Mouse (Mus musculus) stomach, postnatal 0 days (tissue): ENCODE data around the gene Kprp. TPM values are rescaled to one million over a fixed set of nuclear protein-coding genes. Genes with fewer than 3 reads are reported as not detected.

Experiments used
- ATAC-seq: fragments of 200-750 bp; cut with Nextera tagmentation; 2 replicates; pipeline ENCODE4 v1.8.0; 2017; ENCODE audit not compliant: low FRiP score, low TSS enrichment
- DNase-seq: peaks from one replicate; pipeline ENCODE4 v3.0.0-alpha.2; 2016; ENCODE audit warnings: low spot score
- H3K27ac ChIP-seq: fragments of 300-500 bp; sonication (generic); replicated peaks from 2 replicates; pipeline ENCODE4 v1.5.1; 2014; ENCODE audit warnings: mild to moderate bottlenecking, control low read depth
- H3K27me3 ChIP-seq: fragments of 300-500 bp; sonication (generic); 2 replicates; pipeline ENCODE4 v1.6.1; 2014; ENCODE audit warnings: low read length; ENCODE audit not compliant: control insufficient read depth, insufficient read depth
- H3K36me3 ChIP-seq: fragments of 300-500 bp; sonication (generic); 2 replicates; pipeline ENCODE4 v1.6.1; 2014; ENCODE audit warnings: low read length, mixed read lengths; ENCODE audit not compliant: control insufficient read depth, insufficient read depth
- H3K4me1 ChIP-seq: fragments of 300-500 bp; sonication (generic); replicated peaks from 2 replicates; pipeline ENCODE4 v1.6.1; 2014; ENCODE audit warnings: antibody characterized with exemption; ENCODE audit not compliant: control insufficient read depth, insufficient read depth
- H3K4me2 ChIP-seq: fragments of 300-500 bp; sonication (generic); replicated peaks from 2 replicates; pipeline ENCODE4 v1.6.1; 2014; ENCODE audit warnings: low read depth, mild to moderate bottlenecking, control low read depth, moderate library complexity
- H3K4me3 ChIP-seq: fragments of 300-500 bp; sonication (generic); 2 replicates; pipeline ENCODE4 v1.5.1; 2014; ENCODE audit warnings: low read depth, low read length, control low read depth
- H3K9ac ChIP-seq: fragments of 300-500 bp; sonication (generic); 2 replicates; pipeline ENCODE4 v1.6.1; 2014; ENCODE audit warnings: mild to moderate bottlenecking, low read length, control low read depth, mixed read lengths
- H3K9me3 ChIP-seq: fragments of 300-500 bp; sonication (generic); 2 replicates; pipeline ENCODE4 v1.6.1; 2016; ENCODE audit warnings: low read length; ENCODE audit not compliant: control insufficient read depth
- CTCF ChIP-seq: IDR thresholded peaks from 2 replicates; pipeline ENCODE4 v1.5.1; 2016; ENCODE audit warnings: antibody characterized with exemption, low read depth, mild to moderate bottlenecking, moderate library complexity
- EP300 ChIP-seq: optimal IDR thresholded peaks from 2 replicates; pipeline ENCODE3; 2016; ENCODE audit warnings: antibody characterized with exemption
- whole genome bisulfite sequencing: fragments of 180-500 bp; shearing (Covaris S2); extraction: QIAGEN DNeasy Blood & Tissue Kit; methylation state at CpG from one replicate; pipeline ENCODE4 v1.1.7; 2014; 5-methylcytosine and 5-hydroxymethylcytosine counted together
- polyA plus RNA-seq: library from polyadenylated mRNA; unstranded; fragments of >200 nt; fragmentation: Nextera tagmentation; extraction: Ambion mirVana; gene quantifications from 2 replicates; pipeline ENCODE4 v1.2.1, GENCODE M21; 2015

The Kprp gene
- polyA plus RNA-seq, 1 experiment from 2014 or later = 108 TPM

DNA sequence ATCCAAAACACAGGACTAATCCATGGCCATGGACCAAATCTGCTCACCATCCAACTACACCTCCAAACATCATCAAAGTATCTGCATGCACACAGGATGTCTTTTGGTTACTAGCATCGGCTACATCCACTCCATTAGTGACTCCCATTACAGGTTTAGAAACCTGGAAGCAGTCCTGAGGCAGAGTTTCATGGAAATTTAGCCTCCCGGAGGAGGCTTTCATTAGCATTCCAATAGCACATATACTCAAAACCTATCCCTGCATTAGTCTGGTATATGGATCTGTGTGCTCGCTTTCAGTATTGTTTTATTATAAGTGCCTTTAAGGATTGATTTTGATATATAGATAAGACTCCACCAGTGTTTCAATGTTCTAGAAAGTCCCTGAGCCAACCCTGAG is 11.5 kb downstream of the Kprp start:
- Histone ChIP-seq H3K4me2 (no peak overlapping the region), H3K9me3 (no peaks in the 10 kb centered on the region), H3K27me3 (no peaks in the 10 kb centered on the region), H3K9ac (no peak overlapping the region), H3K4me3 (no peak overlapping the region), H3K27ac (no peak overlapping the region), H3K36me3 (no peaks in the 10 kb centered on the region), H3K4me1 (no peaks in the 10 kb centered on the region)
- ATAC-seq = no peak
- TF ChIP-seq EP300 (no peak), CTCF (no peak)
- DNase-seq = no peak
- 96% methylated on average over 3 of the region's 3 CpGs for WGBS

DNA sequence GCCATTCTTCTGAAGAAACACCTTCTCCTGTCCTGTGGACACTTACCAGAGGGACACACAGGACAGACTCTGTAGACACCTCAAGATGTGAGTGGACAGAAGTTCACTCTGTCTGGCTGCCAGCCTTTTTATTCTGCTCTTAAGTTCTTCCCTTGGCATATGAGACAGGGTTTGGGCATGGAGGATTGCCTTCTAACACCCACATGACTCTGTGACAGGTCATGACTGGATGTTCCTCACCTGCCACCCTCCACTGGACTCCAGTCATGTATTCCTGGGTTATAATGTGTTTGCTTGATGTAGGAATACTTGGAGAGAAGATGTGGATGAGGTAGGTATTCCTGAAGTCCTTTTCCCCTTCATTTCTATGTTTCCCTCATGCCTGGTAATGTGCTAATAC is 19.3 kb downstream of the Kprp start, which contains the start of gene Lce1k:
Gene Lce1k (minus strand): TSS at position 101 of the 400 bp plus-strand sequence.
- no peak within 1 kb of the TSS for H3K9ac ChIP-seq
- H3K4me2 ChIP-seq = no peak within 1 kb of the TSS
- no peaks in the 10 kb centered on the region for H3K9me3 ChIP-seq
- ATAC-seq = no peak
- H3K36me3 ChIP-seq = no peaks in the 10 kb centered on the region
- H3K27me3 ChIP-seq = no peaks in the 10 kb centered on the region
- no peak within 1 kb of the TSS for H3K4me3 ChIP-seq
- H3K27ac ChIP-seq = no peak within 1 kb of the TSS
- no peaks in the 10 kb centered on the region for H3K4me1 ChIP-seq
- TF ChIP-seq EP300 (no peak), CTCF (no peak)
- no peak for DNase-seq

DNA sequence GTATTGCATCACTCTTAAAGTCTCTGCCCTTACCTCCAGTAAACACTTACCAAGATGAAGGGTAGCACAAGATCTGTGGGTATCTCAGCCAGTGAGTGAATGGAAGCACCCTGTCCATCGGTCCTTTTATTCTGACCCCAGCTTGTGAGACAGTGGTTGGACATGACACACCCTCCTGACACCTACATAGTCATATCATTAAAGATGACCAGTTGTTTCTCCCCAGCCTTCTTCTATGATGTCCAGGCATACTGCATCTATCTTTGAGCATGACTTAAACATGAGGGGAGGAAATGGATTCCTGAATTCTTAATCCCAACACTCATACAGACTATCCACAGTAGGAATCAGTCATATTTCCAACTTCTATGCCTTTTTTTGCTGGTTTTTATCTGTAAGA is 36.6 kb downstream of the Kprp start, which contains the start of gene Lce1j:
Gene Lce1j (minus strand): TSS at position 101 of the 400 bp plus-strand sequence.
- no peaks in the 10 kb centered on the region for H3K9me3 ChIP-seq
- no peaks in the 10 kb centered on the region for H3K36me3 ChIP-seq
- TF ChIP-seq EP300 = no peak
- H3K4me3 ChIP-seq = no peak within 1 kb of the TSS
- H3K27ac ChIP-seq = no peak within 1 kb of the TSS
- no peak within 1 kb of the TSS for H3K4me2 ChIP-seq
- DNase-seq (no peak), ATAC-seq (no peak)
- no peaks in the 10 kb centered on the region for H3K4me1 ChIP-seq
- no peaks in the 10 kb centered on the region for H3K27me3 ChIP-seq
- 82% methylated on average over 1 of the region's 1 CpGs for WGBS
- H3K9ac ChIP-seq = no peak within 1 kb of the TSS

DNA sequence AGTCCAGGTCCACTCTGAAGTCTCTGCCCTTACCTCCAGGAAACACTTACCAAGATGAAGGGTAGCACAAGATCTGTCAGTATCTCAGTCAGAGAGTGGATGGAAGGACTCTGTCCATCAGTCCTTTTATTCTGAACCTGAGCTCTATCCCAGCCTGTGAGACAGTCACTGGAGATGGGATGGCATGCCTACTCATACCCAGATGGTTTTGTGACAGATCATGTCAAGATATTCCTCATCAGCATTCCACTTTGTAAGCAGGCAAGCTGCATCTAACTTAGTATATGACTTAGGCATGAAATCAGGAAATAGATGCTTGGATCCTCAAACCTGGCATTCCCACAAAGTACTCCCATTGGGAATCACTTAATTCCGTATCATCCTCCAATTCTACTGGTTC is 48.2 kb downstream of the Kprp start, which contains the start of gene Lce1i:
Gene Lce1i (minus strand): TSS at position 101 of the 400 bp plus-strand sequence.
- Histone ChIP-seq H3K36me3 (no peaks in the 10 kb centered on the region), H3K27me3 (no peaks in the 10 kb centered on the region), H3K4me1 (no peaks in the 10 kb centered on the region), H3K4me3 (no peak within 1 kb of the TSS), H3K27ac (no peak within 1 kb of the TSS), H3K4me2 (no peak within 1 kb of the TSS), H3K9ac (no peak within 1 kb of the TSS), H3K9me3 (no peaks in the 10 kb centered on the region)
- 81% methylated on average over 1 of the region's 1 CpGs for WGBS
- DNase-seq (no peak), ATAC-seq (no peak)
- TF ChIP-seq EP300 = no peak
- TF ChIP-seq CTCF = no peak

Other genes starting within 250 kb of the Kprp start
- gene Smcp, start 238.2 kb downstream of the Kprp start, polyA plus RNA-seq = not detected in 2 replicates
- 22.8 and 26.7 TPM in 2 replicates for gene 2210017I01Rik, start 219.8 kb downstream of the Kprp start, polyA plus RNA-seq
- gene Lce6a, start 205.6 kb downstream of the Kprp start, polyA plus RNA-seq = 98.3 and 102 TPM in 2 replicates
- gene Lce1a1, start 178.9 kb downstream of the Kprp start, polyA plus RNA-seq = 401 and 429 TPM in 2 replicates
- 116 and 135 TPM in 2 replicates for gene Lce1b, start 170.3 kb downstream of the Kprp start, polyA plus RNA-seq
- 632 and 696 TPM in 2 replicates for gene Lce1a2, start 156.9 kb downstream of the Kprp start, polyA plus RNA-seq
- 673 and 689 TPM in 2 replicates for gene Lce1c, start 148.0 kb downstream of the Kprp start, polyA plus RNA-seq
- gene Lce1d, start 140.0 kb downstream of the Kprp start, polyA plus RNA-seq = 199 and 223 TPM in 2 replicates
- gene Lce1e, start 118.2 kb downstream of the Kprp start, polyA plus RNA-seq = 326 and 341 TPM in 2 replicates
- gene Lce1f, start 106.9 kb downstream of the Kprp start, polyA plus RNA-seq = 468 and 478 TPM in 2 replicates
- 11.4 and 14.1 TPM in 2 replicates for gene Gm38119, start 88.2 kb downstream of the Kprp start, polyA plus RNA-seq
- gene Lce1g, start 74.9 kb downstream of the Kprp start, polyA plus RNA-seq = 307 and 309 TPM in 2 replicates
- gene Lce1h, start 62.2 kb downstream of the Kprp start, polyA plus RNA-seq = 249 and 251 TPM in 2 replicates
- gene Lce1i, start 48.3 kb downstream of the Kprp start, polyA plus RNA-seq = 369 and 377 TPM in 2 replicates
- gene Lce1j, start 36.7 kb downstream of the Kprp start, polyA plus RNA-seq = 175 and 184 TPM in 2 replicates
- 86.3 and 98.5 TPM in 2 replicates for gene Lce1k, start 19.4 kb downstream of the Kprp start, polyA plus RNA-seq
- gene Lce1l, start 24.0 kb upstream of the Kprp start, polyA plus RNA-seq = 247 and 250 TPM in 2 replicates
- gene 2310050C09Rik, start 43.0 kb upstream of the Kprp start, polyA plus RNA-seq = 30.7 and 33.6 TPM in 2 replicates
- 1,230 and 1,305 TPM in 2 replicates for gene Lce3a, start 99.0 kb upstream of the Kprp start, polyA plus RNA-seq
- gene Lce3b, start 105.7 kb upstream of the Kprp start, polyA plus RNA-seq = 847 and 849 TPM in 2 replicates
- gene Lce3c, start 117.2 kb upstream of the Kprp start, polyA plus RNA-seq = 1,477 and 1,491 TPM in 2 replicates
- gene Lce3d, start 130.1 kb upstream of the Kprp start, polyA plus RNA-seq = 246 and 293 TPM in 2 replicates
- gene Lce3e, start 139.8 kb upstream of the Kprp start, polyA plus RNA-seq = 1,443 and 1,461 TPM in 2 replicates
- gene Lce3f, start 165.0 kb upstream of the Kprp start, polyA plus RNA-seq = 3,312 and 3,341 TPM in 2 replicates
- 1,801 and 2,041 TPM in 2 replicates for gene Crct1, start 188.4 kb upstream of the Kprp start, polyA plus RNA-seq
- gene Lce1m, start 191.8 kb upstream of the Kprp start, polyA plus RNA-seq = 356 and 376 TPM in 2 replicates
- 0.05 and 0.08 TPM in 2 replicates for gene Gm4858, start 241.6 kb upstream of the Kprp start, polyA plus RNA-seq